Mouse (Mus musculus): Measurements from ENCODE around the gene Gm973. TPM values are rescaled to one million over a fixed set of nuclear protein-coding genes. Genes with fewer than 3 reads are reported as not detected.

Gm973 gene
- polyA plus RNA-seq, 1 experiment from 2014 or later: 0.42 TPM

- DNase-seq (ENCODE audit: low spot score) (no peak), ATAC-seq (replicated peaks; ENCODE audit: low FRiP score, low TSS enrichment, low read depth) (no peak)
- H3K9ac ChIP-seq (ENCODE audit: low read length): no peak overlapping the region
- no peak overlapping the region for H3K4me3 ChIP-seq (ENCODE audit: low read depth, low read length)
- H3K4me2 ChIP-seq (ENCODE audit: low read length): no peak overlapping the region
- H3K9me3 ChIP-seq (ENCODE audit: control insufficient read depth, low read length): no peaks in the 10 kb centered on the region
- H3K4me1 ChIP-seq (replicated peaks; ENCODE audit: control insufficient read depth, insufficient read depth, low read length): no peaks in the 10 kb centered on the region
- H3K27me3 ChIP-seq (replicated peaks; ENCODE audit: control insufficient read depth, insufficient read depth, low read length): no peaks in the 10 kb centered on the region
- no peak overlapping the region for H3K27ac ChIP-seq (ENCODE audit: low read depth)
- no peaks in the 10 kb centered on the region for H3K36me3 ChIP-seq (ENCODE audit: control insufficient read depth, insufficient read depth, low read length)
- 58% methylated on average over 2 of the region's 2 CpGs for WGBS
Observed at GRCm38 (mm10) chr1:59502355-59502754, 13.7 kb upstream of the Gm973 start.

- WGBS: 43% methylated on average over 7 of the region's 7 CpGs
Observed at GRCm38 (mm10) chr1:59503659-59504301, 12.3 kb upstream of the Gm973 start.

DNA sequence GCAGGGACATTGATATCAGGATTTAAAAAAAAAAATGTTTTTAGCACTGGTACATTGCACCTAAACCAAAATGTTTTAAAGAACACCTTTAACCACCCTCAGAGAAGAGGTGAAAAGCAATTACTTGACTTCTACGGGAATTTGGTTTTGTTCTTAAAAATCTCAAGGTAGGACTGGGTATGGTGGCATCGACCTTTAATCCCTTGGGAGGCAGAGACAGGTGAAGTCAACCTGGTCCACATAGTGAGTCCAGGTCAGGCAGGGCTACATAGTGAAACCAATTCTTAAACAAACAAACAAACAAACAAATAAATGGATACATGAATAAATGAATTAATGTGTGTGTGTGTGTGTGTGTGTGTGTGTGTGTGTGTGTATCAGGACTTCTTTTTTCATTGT is 11.8 kb upstream of the Gm973 start:
- Histone ChIP-seq H3K36me3 (ENCODE audit: control insufficient read depth, insufficient read depth, low read length) (no peaks in the 10 kb centered on the region), H3K27ac (ENCODE audit: low read depth) (no peak overlapping the region), H3K27me3 (replicated peaks; ENCODE audit: control insufficient read depth, insufficient read depth, low read length) (no peaks in the 10 kb centered on the region), H3K4me2 (ENCODE audit: low read length) (no peak overlapping the region), H3K4me3 (ENCODE audit: low read depth, low read length) (no peak overlapping the region), H3K4me1 (replicated peaks; ENCODE audit: control insufficient read depth, insufficient read depth, low read length) (no peaks in the 10 kb centered on the region), H3K9ac (ENCODE audit: low read length) (no peak overlapping the region), H3K9me3 (ENCODE audit: control insufficient read depth, low read length) (no peaks in the 10 kb centered on the region)
- DNase-seq (ENCODE audit: low spot score) (no peak), ATAC-seq (replicated peaks; ENCODE audit: low FRiP score, low TSS enrichment, low read depth) (no peak)
- WGBS: 82% methylated on average over 2 of the region's 2 CpGs

More at GRCm38 (mm10) chr1:59503659-59504301, 12.3 kb upstream of the Gm973 start:
- Histone ChIP-seq H3K27me3 (replicated peaks; ENCODE audit: control insufficient read depth, insufficient read depth, low read length) (no peaks in the 10 kb centered on the region), H3K4me1 (replicated peaks; ENCODE audit: control insufficient read depth, insufficient read depth, low read length) (no peaks in the 10 kb centered on the region), H3K4me3 (ENCODE audit: low read depth, low read length) (no peak overlapping the region), H3K9ac (ENCODE audit: low read length) (no peak overlapping the region), H3K4me2 (ENCODE audit: low read length) (no peak overlapping the region), H3K9me3 (ENCODE audit: control insufficient read depth, low read length) (no peaks in the 10 kb centered on the region), H3K27ac (ENCODE audit: low read depth) (no peak overlapping the region), H3K36me3 (ENCODE audit: control insufficient read depth, insufficient read depth, low read length) (no peaks in the 10 kb centered on the region)
- ATAC-seq (replicated peaks; ENCODE audit: low FRiP score, low TSS enrichment, low read depth) (no peak), DNase-seq (ENCODE audit: low spot score) (no peak)

- DNase-seq (ENCODE audit: low spot score): no peak
- no peaks in the 10 kb centered on the region for H3K27me3 ChIP-seq (replicated peaks; ENCODE audit: control insufficient read depth, insufficient read depth, low read length)
- no peaks in the 10 kb centered on the region for H3K36me3 ChIP-seq (ENCODE audit: control insufficient read depth, insufficient read depth, low read length)
- no peak overlapping the region for H3K9ac ChIP-seq (ENCODE audit: low read length)
- no peak overlapping the region for H3K4me3 ChIP-seq (ENCODE audit: low read depth, low read length)
- no peak for ATAC-seq (replicated peaks; ENCODE audit: low FRiP score, low TSS enrichment, low read depth)
- WGBS: 43% methylated on average over 17 of the region's 17 CpGs
- no peaks in the 10 kb centered on the region for H3K9me3 ChIP-seq (ENCODE audit: control insufficient read depth, low read length)
- H3K4me1 ChIP-seq (replicated peaks; ENCODE audit: control insufficient read depth, insufficient read depth, low read length): no peaks in the 10 kb centered on the region
- H3K4me2 ChIP-seq (ENCODE audit: low read length): no peak overlapping the region
- H3K27ac ChIP-seq (ENCODE audit: low read depth): no peak overlapping the region
Observed at GRCm38 (mm10) chr1:59508463-59509139, 7.5 kb upstream of the Gm973 start.

DNA sequence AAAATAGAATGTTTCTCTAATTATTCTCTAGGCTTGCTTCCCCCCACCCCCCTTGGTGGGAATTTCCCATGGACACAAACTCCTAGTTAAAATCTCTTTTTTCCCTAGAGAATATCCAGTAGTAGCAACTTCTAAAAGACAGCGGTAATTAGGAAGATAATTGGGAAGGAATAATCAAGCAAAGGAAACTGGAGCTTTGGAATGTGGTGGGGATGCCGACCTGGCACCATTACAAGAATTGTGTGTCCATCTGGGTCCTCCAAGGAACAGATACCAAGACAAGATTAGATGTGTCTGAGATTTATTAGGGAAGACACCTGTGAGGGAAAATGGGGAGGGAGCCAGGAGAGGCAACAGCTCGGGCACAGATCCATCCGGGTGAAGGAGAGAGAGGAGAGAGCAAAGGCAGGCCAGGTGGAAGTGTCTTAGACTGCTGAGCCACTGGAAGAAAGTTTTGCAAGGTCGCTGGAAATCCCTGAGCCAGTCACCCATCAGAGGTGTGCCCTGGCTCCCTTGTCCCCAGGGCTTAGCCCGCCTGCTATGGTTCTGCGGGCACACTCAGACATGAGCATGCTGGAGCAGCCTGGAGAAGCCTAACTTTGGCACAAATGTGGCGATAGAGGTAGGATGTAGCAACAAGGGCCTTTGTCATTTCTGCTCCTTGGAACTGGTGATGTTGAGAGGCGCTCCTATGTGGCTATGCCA is 4.3 kb upstream of the Gm973 start:
- Histone ChIP-seq H3K4me2 (ENCODE audit: low read length) (no peak overlapping the region), H3K36me3 (ENCODE audit: control insufficient read depth, insufficient read depth, low read length) (no peaks in the 10 kb centered on the region), H3K27ac (ENCODE audit: low read depth) (no peak overlapping the region), H3K9ac (ENCODE audit: low read length) (no peak overlapping the region), H3K4me3 (ENCODE audit: low read depth, low read length) (no peak overlapping the region), H3K27me3 (replicated peaks; ENCODE audit: control insufficient read depth, insufficient read depth, low read length) (no peaks in the 10 kb centered on the region), H3K9me3 (ENCODE audit: control insufficient read depth, low read length) (no peaks in the 10 kb centered on the region), H3K4me1 (replicated peaks; ENCODE audit: control insufficient read depth, insufficient read depth, low read length) (peaks cover 3% of the 10 kb centered on the region)
- WGBS: 69% methylated on average over 9 of the region's 9 CpGs
- ATAC-seq (replicated peaks; ENCODE audit: low FRiP score, low TSS enrichment, low read depth): no peak
- no peak for DNase-seq (ENCODE audit: low spot score)

- WGBS: 18% methylated on average over 11 of the region's 11 CpGs
- no peak overlapping the region for H3K4me2 ChIP-seq (ENCODE audit: low read length)
- no peaks in the 10 kb centered on the region for H3K36me3 ChIP-seq (ENCODE audit: control insufficient read depth, insufficient read depth, low read length)
- no peak overlapping the region for H3K9ac ChIP-seq (ENCODE audit: low read length)
- DNase-seq (ENCODE audit: low spot score) (peak; percentile 66), ATAC-seq (replicated peaks; ENCODE audit: low FRiP score, low TSS enrichment, low read depth) (peak; percentile 62; the same call in 1 of the 2 replicates)
- H3K4me1 ChIP-seq (replicated peaks; ENCODE audit: control insufficient read depth, insufficient read depth, low read length): peaks cover 23% of the 10 kb centered on the region
- H3K4me3 ChIP-seq (ENCODE audit: low read depth, low read length): no peak overlapping the region
- H3K9me3 ChIP-seq (ENCODE audit: control insufficient read depth, low read length): no peaks in the 10 kb centered on the region
- no peaks in the 10 kb centered on the region for H3K27me3 ChIP-seq (replicated peaks; ENCODE audit: control insufficient read depth, insufficient read depth, low read length)
- no peak overlapping the region for H3K27ac ChIP-seq (ENCODE audit: low read depth)
Observed at GRCm38 (mm10) chr1:59520226-59520837, 4.3 kb downstream of the Gm973 start.

DNA sequence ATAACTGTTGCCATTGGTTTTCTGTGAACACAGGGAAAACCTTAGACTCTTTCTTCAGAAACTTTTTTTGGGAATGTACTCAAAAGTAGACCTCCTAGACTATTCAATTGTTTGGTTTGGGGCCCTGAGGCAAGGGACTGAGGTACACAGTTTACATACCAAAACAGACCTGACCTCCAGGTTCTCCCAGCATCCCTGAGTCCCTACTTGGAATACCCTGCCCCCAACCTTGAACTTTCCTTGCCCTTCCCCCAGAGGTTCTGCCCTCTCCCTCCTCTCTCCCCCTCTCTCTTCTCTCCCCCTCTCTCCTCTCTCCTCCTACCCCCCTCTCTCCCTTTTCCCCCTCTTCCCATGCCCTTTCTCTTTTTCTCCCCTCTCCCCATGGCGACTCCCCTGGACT is 6.4 kb downstream of the Gm973 start:
- WGBS: 38% methylated on average over 1 of the region's 1 CpGs
- no peak for DNase-seq (ENCODE audit: low spot score)
- no peaks in the 10 kb centered on the region for H3K36me3 ChIP-seq (ENCODE audit: control insufficient read depth, insufficient read depth, low read length)
- H3K9ac ChIP-seq (ENCODE audit: low read length): no peak overlapping the region
- H3K4me3 ChIP-seq (ENCODE audit: low read depth, low read length): no peak overlapping the region
- no peak overlapping the region for H3K27ac ChIP-seq (ENCODE audit: low read depth)
- no peaks in the 10 kb centered on the region for H3K27me3 ChIP-seq (replicated peaks; ENCODE audit: control insufficient read depth, insufficient read depth, low read length)
- H3K4me2 ChIP-seq (ENCODE audit: low read length): no peak overlapping the region
- no peak for ATAC-seq (replicated peaks; ENCODE audit: low FRiP score, low TSS enrichment, low read depth)
- H3K9me3 ChIP-seq (ENCODE audit: control insufficient read depth, low read length): no peaks in the 10 kb centered on the region
- peaks cover 16% of the 10 kb centered on the region; the same call in 1 of the 2 replicates for H3K4me1 ChIP-seq (replicated peaks; ENCODE audit: control insufficient read depth, insufficient read depth, low read length)

GRCm38 (mm10) chr1:59523378-59523958 is 7.4 kb downstream of the Gm973 start:
- Histone ChIP-seq H3K4me3 (ENCODE audit: low read depth, low read length) (no peak overlapping the region), H3K36me3 (ENCODE audit: control insufficient read depth, insufficient read depth, low read length) (no peaks in the 10 kb centered on the region), H3K27ac (ENCODE audit: low read depth) (no peak overlapping the region), H3K9ac (ENCODE audit: low read length) (no peak overlapping the region), H3K4me2 (ENCODE audit: low read length) (no peak overlapping the region), H3K4me1 (replicated peaks; ENCODE audit: control insufficient read depth, insufficient read depth, low read length) (peaks cover 16% of the 10 kb centered on the region; the same call in 1 of the 2 replicates), H3K27me3 (replicated peaks; ENCODE audit: control insufficient read depth, insufficient read depth, low read length) (no peaks in the 10 kb centered on the region), H3K9me3 (ENCODE audit: control insufficient read depth, low read length) (no peaks in the 10 kb centered on the region)
- DNase-seq (ENCODE audit: low spot score) (no peak), ATAC-seq (replicated peaks; ENCODE audit: low FRiP score, low TSS enrichment, low read depth) (no peak)
- WGBS: 74% methylated on average over 5 of the region's 5 CpGs

All from intestine, embryonic 14.5 days (tissue).